Mouse (Mus musculus): ENCODE data around the gene Sorbs1.
"Not testable (repeated sequence)": the region's sequence is repeated elsewhere in the genome, so short reads cannot be mapped to it uniquely, and the experiment has no call there.

Sorbs1 gene

DNA sequence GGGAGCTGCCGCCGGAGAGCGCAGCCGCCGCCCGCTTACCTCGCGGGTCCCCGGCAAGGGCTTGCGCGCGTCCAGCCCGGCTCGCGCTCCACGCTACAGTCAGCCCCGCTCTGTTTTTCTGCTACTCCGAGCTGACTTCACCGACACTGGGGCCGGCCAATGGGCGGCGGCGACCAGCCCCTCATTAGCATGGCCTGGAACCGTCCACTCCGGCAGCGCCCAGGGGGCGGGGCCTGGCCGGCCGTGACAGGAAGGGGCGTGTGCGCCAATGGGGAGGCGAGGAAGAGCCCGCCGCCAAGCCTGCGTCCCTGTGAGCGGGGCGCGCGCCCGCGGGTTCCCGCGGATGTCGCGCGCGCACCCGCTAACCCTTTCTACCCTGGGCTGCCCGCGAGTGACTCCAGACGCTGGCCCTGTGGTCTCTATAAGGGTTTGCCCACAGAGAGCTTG is at the start of gene Sorbs1:
Gene Sorbs1 (minus strand): TSS at position 148 of the 447 bp plus-strand sequence.
- CTCF ChIA-PET: no interaction called here

- CTCF ChIA-PET: not testable (repeated sequence)
Measured at GRCm38 (mm10) chr19:40561521-40561920, 47.9 kb upstream of the Sorbs1 start.

DNA sequence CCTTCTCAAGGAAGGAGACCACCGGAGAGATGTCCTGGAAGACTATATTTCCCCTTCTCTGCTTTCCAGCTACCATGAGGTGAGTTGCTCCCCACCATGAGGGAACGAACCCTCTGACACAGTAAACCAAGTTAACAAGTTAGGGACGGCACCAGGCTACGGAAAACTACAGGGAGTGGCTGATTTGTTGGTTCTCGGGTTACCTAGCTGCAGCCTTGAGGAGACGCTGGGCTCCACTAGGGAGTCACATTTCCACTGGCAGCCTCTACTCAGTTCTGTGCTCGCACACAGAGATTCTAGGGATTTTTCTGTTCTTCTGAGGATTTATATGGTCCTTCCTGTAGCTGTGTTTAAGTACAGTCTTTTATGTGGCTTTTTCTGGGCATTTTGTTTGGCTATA is 42.5 kb upstream of the Sorbs1 start:
- CTCF ChIA-PET: no interaction called here

GRCm38 (mm10) chr19:40555136-40555535 is 41.6 kb upstream of the Sorbs1 start:
- CTCF ChIA-PET: no interaction called here

- CTCF ChIA-PET: no interaction called here
Measured at GRCm38 (mm10) chr19:40554343-40554742, 40.8 kb upstream of the Sorbs1 start.

GRCm38 (mm10) chr19:40553849-40554248 is 40.3 kb upstream of the Sorbs1 start:
- CTCF ChIA-PET: no interaction called here

- CTCF ChIA-PET: no interaction called here
Measured at GRCm38 (mm10) chr19:40553014-40553789, 39.6 kb upstream of the Sorbs1 start.

DNA sequence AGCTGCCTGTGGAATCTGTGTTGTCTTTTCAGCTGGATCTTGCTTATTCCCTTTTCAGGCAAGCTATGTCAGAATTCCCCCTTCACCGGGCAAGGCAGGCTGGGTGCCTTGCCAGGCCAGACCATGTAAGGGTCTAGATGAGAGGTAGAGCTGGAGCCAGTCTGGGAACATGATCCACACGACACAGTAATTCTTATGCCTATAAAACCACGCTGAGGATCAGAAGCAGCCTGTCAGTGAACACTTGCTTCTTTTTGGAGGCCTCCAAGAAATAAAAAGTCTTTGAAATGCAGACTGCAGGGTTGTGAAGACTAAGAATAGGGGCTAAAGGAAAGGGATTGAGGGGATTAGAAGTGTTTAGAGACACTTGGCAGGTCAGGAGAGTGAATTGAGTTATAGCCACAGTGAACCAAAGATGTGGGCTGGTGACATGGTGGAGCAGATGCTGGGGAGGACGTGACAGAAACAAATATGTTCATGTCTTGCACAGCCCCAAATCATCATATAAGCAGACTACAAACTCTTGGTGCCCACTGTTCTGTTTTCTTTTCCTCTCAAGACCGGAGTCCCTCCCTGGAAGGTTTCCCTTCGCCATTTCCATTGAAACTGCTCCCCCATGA is 36.0 kb upstream of the Sorbs1 start:
- CTCF ChIA-PET: interaction anchor here (0.6 kb wide), 1 partner anchor 325 kb away, joined by 7 read pairs; no protein-coding TSS in a partner anchor

DNA sequence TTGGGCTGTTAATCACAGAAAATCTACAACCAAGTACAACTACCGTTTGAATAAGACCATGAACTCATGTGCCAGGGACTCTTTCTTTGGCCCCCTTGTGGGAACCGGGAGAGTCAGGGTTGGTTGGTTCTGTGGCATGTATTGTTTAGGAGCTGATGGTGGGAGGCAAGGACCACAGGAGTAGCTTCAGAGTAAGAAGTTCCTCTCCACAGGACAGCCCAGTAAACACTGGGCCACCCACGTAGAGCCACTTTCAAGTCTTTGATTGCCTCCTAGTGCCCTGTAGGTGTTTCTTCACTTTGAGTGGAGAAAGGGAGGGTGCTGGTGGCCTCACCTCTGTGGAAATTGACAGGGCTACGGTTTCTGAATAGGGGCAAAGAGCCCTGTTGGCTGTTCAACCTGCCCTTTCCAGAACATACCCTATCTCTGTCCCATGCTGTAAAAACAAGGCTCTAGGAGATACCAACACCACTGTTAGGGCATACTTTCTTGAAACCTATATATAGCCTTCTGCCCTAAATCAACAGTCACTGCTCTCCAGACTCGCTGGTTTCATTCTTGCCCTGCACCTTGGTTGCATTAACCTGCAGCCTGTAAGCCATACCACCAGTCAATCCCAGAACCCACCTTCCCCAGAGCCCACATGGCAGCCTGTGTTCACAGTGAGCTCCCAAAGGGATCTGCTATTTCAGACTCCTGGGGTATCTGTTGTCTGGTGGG is 35.4 kb upstream of the Sorbs1 start:
- CTCF ChIA-PET: interaction anchor here (0.6 kb wide), 1 partner anchor 326 kb away, joined by 7 read pairs; no protein-coding TSS in a partner anchor

GRCm38 (mm10) chr19:40548386-40548785 is 34.8 kb upstream of the Sorbs1 start:
- CTCF ChIA-PET: no interaction called here

DNA sequence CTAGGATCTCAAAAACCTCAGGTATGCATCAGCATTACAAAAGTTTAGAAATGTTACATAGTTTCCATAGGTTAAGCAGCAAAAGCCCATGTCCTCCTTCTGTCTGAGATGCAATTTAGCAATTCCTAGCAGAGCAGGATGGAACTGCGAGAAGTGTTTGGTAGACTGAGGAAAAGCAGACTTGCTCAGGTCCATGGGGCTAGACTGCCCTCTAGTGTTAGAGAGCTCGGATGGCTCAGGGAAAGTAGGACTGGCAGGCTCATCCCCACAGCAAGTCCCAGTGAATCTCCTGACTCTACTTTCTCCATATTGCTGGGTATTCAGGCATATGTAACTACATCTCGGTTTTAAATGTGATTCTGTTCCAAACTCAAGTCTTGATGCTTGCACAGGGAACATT is 31.3 kb upstream of the Sorbs1 start:
- CTCF ChIA-PET: interaction anchor here (0.6 kb wide), 1 partner anchor 194 kb away, joined by 3 read pairs; no protein-coding TSS in a partner anchor

DNA sequence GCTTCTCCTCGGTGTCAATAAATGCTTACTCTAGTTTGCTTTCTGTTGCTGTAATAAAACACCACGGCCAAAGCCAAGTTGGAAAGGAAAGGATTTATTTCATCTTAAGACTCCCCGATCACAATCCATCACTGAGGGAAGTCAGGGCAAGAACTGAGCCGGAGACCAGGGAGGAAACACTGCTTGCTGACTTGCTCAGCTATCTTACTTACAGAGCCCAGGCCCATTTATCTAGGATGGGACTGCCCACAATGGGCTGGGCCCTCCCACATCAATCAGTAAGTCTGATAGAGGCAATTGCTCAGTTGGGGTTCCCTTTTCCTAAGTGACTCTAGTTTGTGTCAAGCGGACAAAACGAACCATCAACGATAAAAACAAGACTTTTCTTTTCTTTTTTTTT is 29.2 kb upstream of the Sorbs1 start:
- CTCF ChIA-PET: interaction anchor here (0.6 to 0.8 kb wide), 2 partner anchors 22 to 33 kb away, joined by 4 to 5 read pairs; no protein-coding TSS in a partner anchor

DNA sequence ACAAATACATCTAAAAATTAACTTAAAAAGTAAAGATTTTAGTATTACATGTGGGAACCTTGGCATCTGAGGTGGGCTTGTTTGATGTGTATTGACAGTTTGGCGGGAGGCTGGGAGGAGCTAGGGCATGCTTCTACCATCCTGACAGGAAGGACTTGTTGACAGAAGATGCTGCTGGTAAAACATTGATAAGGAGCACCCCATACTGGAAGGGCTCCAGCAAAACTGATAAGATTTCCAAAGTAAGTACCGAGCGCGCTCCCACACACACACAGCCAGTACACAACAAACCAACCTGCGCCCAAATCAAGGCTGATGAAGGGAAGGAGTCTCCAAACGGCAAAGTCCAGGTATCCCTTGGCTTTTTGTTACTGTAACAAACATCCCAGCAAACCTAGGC is 22.9 kb upstream of the Sorbs1 start:
- CTCF ChIA-PET: no interaction called here

GRCm38 (mm10) chr19:40532525-40532924 is 18.9 kb upstream of the Sorbs1 start:
- CTCF ChIA-PET: no interaction called here

DNA sequence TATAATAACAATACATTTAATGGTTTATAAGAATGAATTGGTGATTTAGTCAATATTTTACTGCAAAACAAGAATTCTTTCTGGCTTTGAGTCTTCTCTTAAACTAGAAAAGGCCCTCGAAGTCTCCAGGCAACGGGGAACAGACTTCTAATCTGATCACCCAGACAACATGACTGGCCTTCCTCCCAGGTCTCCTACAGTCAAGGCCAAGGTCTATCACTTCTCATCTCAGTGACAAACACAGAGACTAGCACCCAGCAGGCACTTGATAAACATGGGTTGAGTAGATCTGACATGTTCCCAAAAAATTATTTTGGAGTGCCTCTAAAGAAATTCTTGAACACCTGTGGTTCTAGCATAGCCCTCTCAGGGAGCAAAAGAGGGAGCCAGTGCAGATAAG is 16.7 kb upstream of the Sorbs1 start:
- CTCF ChIA-PET: no interaction called here

DNA sequence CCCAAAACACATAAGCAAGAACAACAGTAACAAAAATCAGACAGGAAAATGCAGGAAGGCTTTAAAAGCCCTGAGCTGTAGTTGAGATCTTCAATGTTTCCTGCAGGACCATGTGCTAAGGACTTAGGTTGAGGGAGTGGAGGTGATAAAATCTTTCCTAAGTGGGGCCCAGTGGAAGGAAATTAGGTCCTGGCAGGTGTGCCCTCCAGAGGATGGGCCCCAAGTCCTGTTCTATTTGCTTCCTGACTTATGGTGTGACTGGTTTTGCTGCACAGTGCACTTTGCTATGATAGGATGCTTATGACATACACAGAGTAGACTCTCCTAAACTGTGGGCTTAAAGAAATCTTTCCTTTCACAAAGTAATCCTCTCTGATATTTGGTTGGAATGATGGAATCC is 14.7 kb upstream of the Sorbs1 start:
- CTCF ChIA-PET: no interaction called here

DNA sequence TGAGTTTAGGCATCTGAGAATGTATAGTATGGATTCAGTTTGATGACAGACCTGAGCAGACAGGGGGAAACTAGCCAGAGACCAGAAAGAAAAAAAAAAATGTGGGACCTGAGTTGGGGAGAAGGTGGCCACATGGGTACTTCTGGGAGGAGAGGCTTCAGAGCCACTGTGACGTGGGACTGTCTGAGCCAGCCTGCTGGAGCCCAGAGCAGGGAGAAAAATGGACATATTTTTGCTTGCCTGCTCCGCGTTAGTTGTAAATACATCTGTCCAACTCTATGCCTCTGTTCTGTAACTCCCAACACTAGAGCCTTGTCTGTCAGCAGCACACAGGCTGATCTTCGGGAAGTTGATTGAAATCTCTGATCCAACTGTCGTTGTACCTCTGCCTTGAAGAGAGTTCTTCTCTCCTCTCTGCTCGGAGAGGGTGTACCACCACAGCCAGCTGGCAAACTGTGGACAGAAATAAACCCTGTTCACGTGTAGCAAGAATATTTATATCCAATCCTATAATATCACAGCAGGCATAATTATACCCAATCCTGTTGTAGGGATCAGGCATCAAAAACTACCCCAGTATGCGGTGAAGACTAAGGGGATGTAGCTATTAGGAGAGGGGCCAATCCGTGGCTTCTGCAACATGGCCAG is 12.9 kb upstream of the Sorbs1 start:
- CTCF ChIA-PET: interaction anchor here (0.7 kb wide), 1 partner anchor 85 kb away, joined by 3 read pairs; no protein-coding TSS in a partner anchor

DNA sequence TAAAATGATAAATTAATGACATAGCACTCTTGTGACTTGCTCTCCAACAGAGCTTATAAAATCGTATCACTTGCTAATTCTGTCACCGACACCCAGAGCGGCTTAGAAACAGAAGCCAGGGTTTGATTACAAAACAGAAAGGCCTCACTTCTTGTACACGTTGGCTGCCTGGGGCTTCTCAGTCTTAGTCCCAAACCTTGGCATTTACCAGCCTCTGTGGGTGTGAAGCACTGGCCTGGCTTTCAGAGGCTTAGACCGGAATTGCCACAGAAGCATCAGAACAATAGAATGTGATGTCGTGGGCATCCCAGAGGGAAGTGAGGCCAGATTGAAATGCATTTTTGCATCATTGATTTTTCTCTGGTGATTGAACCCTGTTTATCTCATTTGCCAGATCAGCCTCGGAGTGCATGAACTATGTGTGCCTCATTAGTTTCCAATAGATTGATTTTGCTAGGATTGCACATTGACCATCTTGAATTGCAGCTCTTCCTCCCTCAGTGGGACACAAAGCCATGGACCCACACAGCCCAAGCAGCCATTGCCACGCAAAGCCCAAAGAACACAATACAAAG is 9.9 kb upstream of the Sorbs1 start:
- CTCF ChIA-PET: no interaction called here

DNA sequence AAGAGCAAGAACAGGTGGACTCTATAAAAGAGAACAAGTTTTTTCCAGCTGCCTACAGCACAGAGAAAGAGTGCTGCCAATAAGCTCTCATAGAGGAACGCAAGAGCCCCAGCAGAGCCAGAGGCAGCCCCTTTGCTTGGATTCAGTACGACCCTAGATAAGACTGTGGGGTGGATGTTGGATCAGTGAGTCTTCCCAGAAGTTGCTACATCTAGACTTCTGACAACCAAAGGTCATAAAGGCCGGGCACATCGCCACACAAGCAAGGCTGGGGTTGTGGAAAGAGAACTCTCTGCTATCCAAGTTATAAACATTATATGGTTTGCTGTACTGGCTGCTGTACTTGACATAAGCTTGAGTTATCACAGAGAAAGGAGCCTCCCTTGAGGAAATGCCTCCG is 6.8 kb upstream of the Sorbs1 start:
- CTCF ChIA-PET: interaction anchor here (0.5 to 0.7 kb wide), 2 partner anchors 23 to 1364 kb away, joined by 3 to 5 read pairs; no protein-coding TSS in a partner anchor

DNA sequence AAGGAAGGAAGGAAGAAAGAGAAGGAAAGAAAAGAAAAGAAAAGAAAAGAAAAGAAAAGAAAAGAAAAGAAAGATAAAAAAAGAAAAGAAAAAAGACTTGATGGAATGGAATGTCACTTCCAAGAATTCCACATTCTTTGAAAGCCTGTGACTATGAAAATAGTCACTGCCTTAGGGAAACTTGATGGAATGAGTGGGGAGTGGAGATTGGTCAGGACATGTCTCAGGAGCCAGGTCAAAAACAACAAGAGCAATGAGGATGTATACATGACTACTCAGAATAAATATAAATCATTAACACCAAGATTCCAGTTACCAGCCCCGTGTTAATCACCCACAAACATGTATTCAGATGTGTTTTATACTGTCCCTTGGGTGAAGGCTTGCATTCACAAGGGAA is 5.1 kb upstream of the Sorbs1 start:
- CTCF ChIA-PET: interaction anchor here (0.5 kb wide), 1 partner anchor 1461 kb away, joined by 3 read pairs; no protein-coding TSS in a partner anchor

DNA sequence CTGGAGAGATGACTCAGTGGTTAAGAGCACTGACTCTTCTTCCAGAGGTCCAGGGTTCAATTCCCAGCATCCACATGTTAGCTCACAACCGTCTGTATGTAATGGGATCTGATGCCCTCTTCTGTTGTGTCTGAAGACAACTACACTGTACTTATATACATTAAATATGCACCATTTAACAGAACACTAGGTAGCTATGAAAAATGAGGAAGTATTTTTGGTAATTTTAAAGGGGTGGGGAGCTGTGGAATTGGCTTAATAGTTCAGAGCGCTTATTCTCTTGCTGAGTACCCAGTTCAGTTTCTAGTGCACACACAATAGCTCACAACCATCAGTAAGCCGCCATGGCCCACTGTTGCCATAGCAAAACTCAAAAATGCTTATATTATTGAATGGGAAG is 2.0 kb upstream of the Sorbs1 start:
- CTCF ChIA-PET: no interaction called here

Measured in spleen, embryonic (tissue).